Mouse (Mus musculus) brain, embryonic 14.5 days (tissue): ENCODE measurements around the gene 1190002N15Rik.

ENCODE experiments used
- CTCF ChIP-seq: fragments of 200-500 bp; IDR thresholded peaks from 2 replicates; pipeline ENCODE4 v1.5.1; 2012; ENCODE audit warnings: inconsistent platforms, mild to moderate bottlenecking, moderate library complexity, borderline replicate concordance; ENCODE audit not compliant: insufficient read depth, insufficient read length; ENCODE audit errors: extremely low read depth
- POLR2A ChIP-seq: fragments of 200-500 bp; IDR thresholded peaks from 2 replicates; pipeline ENCODE4 v1.6.1; 2012; ENCODE audit warnings: mild to moderate bottlenecking, inconsistent platforms, borderline replicate concordance; ENCODE audit not compliant: poor library complexity, insufficient read depth, insufficient read length, severe bottlenecking; ENCODE audit errors: extremely low read depth

- TF ChIP-seq CTCF = no peak
- TF ChIP-seq POLR2A = no peak
These were observed 1.5 kb downstream of the 1190002N15Rik start for GRCm38 (mm10) chr9:94536261-94536905.
